Mouse (Mus musculus) G1E (cell line): ENCODE data around the gene Ccdc167.

Experiments used
- CTCF ChIP-seq: IDR thresholded peaks from 2 replicates; pipeline ENCODE4 v1.5.1; 2012; ENCODE audit warnings: low read depth, low read length, inconsistent platforms, mixed read lengths
- GATA1 ChIP-seq: IDR thresholded peaks from 2 replicates; pipeline ENCODE4 v1.6.1; 2012; ENCODE audit warnings: borderline replicate concordance, low read length, inconsistent platforms, mixed read lengths
- GATA2 ChIP-seq: IDR thresholded peaks from 2 replicates; pipeline ENCODE4 v1.6.1; 2012; ENCODE audit warnings: low read depth, low read length, inconsistent platforms, borderline replicate concordance
- POLR2AphosphoS5 ChIP-seq: IDR thresholded peaks from 2 replicates; pipeline ENCODE4 v1.6.1; 2012; ENCODE audit warnings: low read depth, low read length, inconsistent platforms; ENCODE audit not compliant: insufficient replicate concordance
- TAL1 ChIP-seq: conservative IDR thresholded peaks from 2 replicates; pipeline ENCODE4 v1.6.1; 2012; ENCODE audit warnings: low read depth, low read length, inconsistent platforms, mixed read lengths

DNA sequence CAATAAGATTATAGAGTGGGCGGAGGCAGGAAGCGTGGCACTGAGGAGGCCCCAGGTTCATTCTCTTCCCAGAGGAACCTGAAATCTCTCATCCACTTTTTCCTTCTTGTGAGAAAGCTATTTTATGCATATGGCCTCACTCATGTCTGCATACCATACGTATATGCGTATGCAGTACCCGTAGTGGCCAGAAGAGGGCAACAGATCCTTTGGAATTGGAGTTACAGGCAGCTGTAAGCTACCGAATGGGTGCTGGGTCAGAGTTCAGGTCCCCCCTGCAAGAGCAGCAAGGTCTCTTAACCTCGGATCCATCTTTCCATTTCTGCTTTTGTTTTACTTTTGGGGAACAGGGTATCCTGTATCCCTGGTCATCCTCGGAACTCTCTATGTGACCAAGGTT is 45.7 kb upstream of the Ccdc167 start:
- TF ChIP-seq POLR2AphosphoS5, result no peak
- TF ChIP-seq CTCF, result peak; percentile 98
- no peak for TF ChIP-seq TAL1
- no peak for TF ChIP-seq GATA1
- no peak for TF ChIP-seq GATA2
